Mouse (Mus musculus) liver, embryonic 14 days (tissue): Measurements from ENCODE around the gene Avpi1. TPM values are rescaled to one million over a fixed set of nuclear protein-coding genes. Genes with fewer than 3 reads are reported as not detected.

ENCODE experiments used
- polyA plus RNA-seq: library from polyadenylated mRNA; depleted of rRNA; stranded (reverse); fragments of >200 nt; gene quantifications from 2 replicates; pipeline ENCODE4 v1.2.3, GENCODE M21; 2012; rRNA removed

Avpi1 gene
- polyA plus RNA-seq, result 7.2 and 7.8 TPM in 2 replicates

GRCm38 (mm10) chr19:42128787-42129508, at the start of gene Avpi1:
Avpi1 (minus strand) TSS chr19:42129059.

DNA sequence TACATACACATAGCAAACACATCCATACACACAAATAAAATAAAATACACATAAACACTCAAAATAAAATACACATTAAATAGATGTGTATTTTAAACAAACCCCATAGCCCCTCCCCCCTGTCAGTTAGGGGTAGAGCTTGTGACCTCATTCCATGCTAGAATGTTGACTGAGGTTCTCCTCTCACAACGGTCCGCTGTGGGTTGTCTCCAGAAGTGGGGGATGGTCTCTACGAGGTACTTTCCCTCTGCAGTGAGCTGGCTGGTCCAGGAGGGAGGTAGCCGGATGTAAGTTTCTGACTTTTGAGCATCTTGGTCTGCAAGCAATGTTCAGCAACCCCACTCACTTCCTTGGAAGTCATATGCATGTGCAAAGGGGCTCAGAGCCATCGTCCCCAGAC, 34.9 kb upstream of the Avpi1 start, which contains the start of gene Zfyve27:
Gene Zfyve27 (plus strand): TSS at position 188 of the 400 bp plus-strand sequence.

GRCm38 (mm10) chr19:42147170-42147768, 18.4 kb upstream of the Avpi1 start, which contains the start of gene Marveld1:
Marveld1 (plus strand) TSS chr19:42147400.

DNA sequence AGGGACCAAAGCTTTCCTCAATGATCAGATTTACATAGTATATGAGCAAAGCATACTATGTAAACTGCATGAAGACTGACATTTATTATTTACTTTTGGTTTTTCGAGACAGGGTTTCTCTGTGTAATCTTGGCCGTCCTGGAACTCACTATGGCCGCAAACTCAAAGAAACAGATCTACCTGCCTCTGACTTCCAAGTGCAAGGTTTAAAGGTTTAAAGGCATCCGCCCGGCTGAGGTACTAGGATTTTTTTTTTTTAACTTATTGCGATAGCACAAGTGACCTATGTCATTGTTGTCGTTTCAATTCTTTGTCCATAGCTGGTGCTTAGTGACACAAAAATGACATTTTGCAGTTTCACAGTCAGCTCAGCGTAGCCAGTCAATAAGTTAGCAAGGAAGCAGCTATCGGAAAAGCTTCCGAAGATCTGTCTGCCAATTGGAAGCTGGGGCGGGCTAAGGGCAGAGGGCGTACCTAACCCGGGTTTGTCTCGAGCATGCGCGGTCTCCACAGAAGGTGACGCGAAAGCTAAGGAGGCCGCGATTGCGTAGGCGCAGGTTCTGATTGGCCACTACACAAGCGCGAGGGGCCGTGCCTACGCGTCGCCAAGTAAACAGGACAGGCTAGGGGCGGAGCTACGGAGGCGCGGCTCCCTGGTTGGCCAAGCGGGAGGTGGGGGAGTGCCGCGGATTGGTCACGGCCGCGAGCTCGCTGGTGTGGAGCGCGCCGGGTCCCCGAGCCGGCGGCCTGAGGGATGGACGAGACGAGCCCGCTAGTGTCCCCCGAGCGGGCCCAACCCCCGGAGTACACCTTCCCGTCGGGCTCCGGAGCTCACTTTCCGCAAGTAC, 38.9 kb downstream of the Avpi1 start, which contains the start of gene Pi4k2a:
Gene Pi4k2a (plus strand): TSS at position 723 of the 848 bp plus-strand sequence.

GRCm38 (mm10) chr19:42086166-42086565, 42.7 kb downstream of the Avpi1 start, which contains the start of gene Morn4:
Morn4 (minus strand) TSS chr19:42086357.

Other genes with a start within 250 kb of the Avpi1 start
- gene Rrp12, start 232.9 kb downstream of the Avpi1 start, polyA plus RNA-seq, result 6.2 and 6.3 TPM in 2 replicates
- gene Pgam1, start 217.1 kb downstream of the Avpi1 start, polyA plus RNA-seq, result 110 and 129 TPM in 2 replicates
- 19.7 and 22.6 TPM in 2 replicates for gene Exosc1, start 195.6 kb downstream of the Avpi1 start, polyA plus RNA-seq
- 21.9 and 26.2 TPM in 2 replicates for gene Zdhhc16, start 195.6 kb downstream of the Avpi1 start, polyA plus RNA-seq
- gene Mms19, start 147.9 kb downstream of the Avpi1 start, polyA plus RNA-seq, result 15.6 and 16.5 TPM in 2 replicates
- gene Ubtd1, start 147.3 kb downstream of the Avpi1 start, polyA plus RNA-seq, result 4.2 and 4.5 TPM in 2 replicates
- gene Ankrd2, start 93.1 kb downstream of the Avpi1 start, polyA plus RNA-seq, result 0.05 and 0.10 TPM in 2 replicates
- 20.8 and 24.0 TPM in 2 replicates for gene Hoga1, start 83.4 kb downstream of the Avpi1 start, polyA plus RNA-seq
- 0.72 and 0.90 TPM in 2 replicates for gene 4933411K16Rik, start 76.8 kb downstream of the Avpi1 start, polyA plus RNA-seq
- gene Morn4, start 42.7 kb downstream of the Avpi1 start, polyA plus RNA-seq, result 1.5 TPM in 2 replicates
- gene Pi4k2a, start 38.6 kb downstream of the Avpi1 start, polyA plus RNA-seq, result 8.0 and 8.6 TPM in 2 replicates
- 6.8 and 7.5 TPM in 2 replicates for gene Marveld1, start 18.3 kb upstream of the Avpi1 start, polyA plus RNA-seq
- gene Zfyve27, start 34.9 kb upstream of the Avpi1 start, polyA plus RNA-seq, result 7.8 and 8.7 TPM in 2 replicates
- 0.02 and 0.06 TPM in 2 replicates for gene Sfrp5, start 73.2 kb upstream of the Avpi1 start, polyA plus RNA-seq
- gene Golga7b, start 118.5 kb upstream of the Avpi1 start, polyA plus RNA-seq, result not detected in 2 replicates